Mouse (Mus musculus): ENCODE results near the gene Mxi1. TPM values are rescaled to one million over a fixed set of nuclear protein-coding genes. Genes with fewer than 3 reads are reported as not detected.

Gene Mxi1
- polyA plus RNA-seq, 1 experiment: 36.5 TPM

GRCm38 (mm10) chr19:53312951-53313683 lies 2.8 kb downstream of the Mxi1 start:
- no peak overlapping the region for H3K27ac ChIP-seq (ENCODE audit: insufficient read depth, low read length)
- peaks cover 2% of the 10 kb centered on the region for H3K4me1 ChIP-seq (ENCODE audit: control insufficient read depth, insufficient read depth, low read length)
- peak overlapping the region; percentile 89 for H3K9ac ChIP-seq (ENCODE audit: low read depth, poor library complexity, severe bottlenecking)
- no peak for TF ChIP-seq EP300 (IDR thresholded peaks at IDR 0.05; ENCODE audit: insufficient read depth, low read depth, low read length)
- TF ChIP-seq CTCF (IDR thresholded peaks at IDR 0.05; ENCODE audit: low read depth, low read length): no peak
- TF ChIP-seq POLR2A (IDR thresholded peaks at IDR 0.05; ENCODE audit: insufficient read depth, low read length): no peak
- H3K4me3 ChIP-seq (ENCODE audit: low read depth, low read length): peak overlapping the region; percentile 85
- H3K36me3 ChIP-seq (ENCODE audit: control insufficient read depth, insufficient read depth, low read length, poor library complexity, severe bottlenecking): no peaks in the 10 kb centered on the region
- peaks cover 4% of the 10 kb centered on the region; the same call in 1 of the 2 replicates for H3K27me3 ChIP-seq (ENCODE audit: control insufficient read depth, insufficient read depth, low read length, poor library complexity, severe bottlenecking)
- H3K9me3 ChIP-seq (replicated peaks; ENCODE audit: control insufficient read depth, insufficient read depth, low read length, poor library complexity, severe bottlenecking): no peaks in the 10 kb centered on the region

GRCm38 (mm10) chr19:53313684-53314443 lies 3.5 kb downstream of the Mxi1 start:
- TF ChIP-seq EP300 (IDR thresholded peaks at IDR 0.05; ENCODE audit: insufficient read depth, low read depth, low read length): peak; percentile 10; the same call in 1 of the 2 replicates
- no peak for TF ChIP-seq CTCF (IDR thresholded peaks at IDR 0.05; ENCODE audit: low read depth, low read length)
- peak; percentile 37 for TF ChIP-seq POLR2A (IDR thresholded peaks at IDR 0.05; ENCODE audit: insufficient read depth, low read length)
- no peaks in the 10 kb centered on the region for H3K36me3 ChIP-seq (ENCODE audit: control insufficient read depth, insufficient read depth, low read length, poor library complexity, severe bottlenecking)
- peaks cover 4% of the 10 kb centered on the region; the same call in 1 of the 2 replicates for H3K27me3 ChIP-seq (ENCODE audit: control insufficient read depth, insufficient read depth, low read length, poor library complexity, severe bottlenecking)
- peak overlapping the region; percentile 89 for H3K9ac ChIP-seq (ENCODE audit: low read depth, poor library complexity, severe bottlenecking)
- peak overlapping the region; percentile 85 for H3K4me3 ChIP-seq (ENCODE audit: low read depth, low read length)
- H3K27ac ChIP-seq (ENCODE audit: insufficient read depth, low read length): no peak overlapping the region
- peaks cover 4% of the 10 kb centered on the region for H3K4me1 ChIP-seq (ENCODE audit: control insufficient read depth, insufficient read depth, low read length)
- H3K9me3 ChIP-seq (replicated peaks; ENCODE audit: control insufficient read depth, insufficient read depth, low read length, poor library complexity, severe bottlenecking): no peaks in the 10 kb centered on the region

GRCm38 (mm10) chr19:53314530-53315208 lies 4.4 kb downstream of the Mxi1 start:
- TF ChIP-seq POLR2A (IDR thresholded peaks at IDR 0.05; ENCODE audit: insufficient read depth, low read length): no peak
- no peak for TF ChIP-seq CTCF (IDR thresholded peaks at IDR 0.05; ENCODE audit: low read depth, low read length)
- Histone ChIP-seq H3K36me3 (ENCODE audit: control insufficient read depth, insufficient read depth, low read length, poor library complexity, severe bottlenecking) (no peaks in the 10 kb centered on the region), H3K9ac (ENCODE audit: low read depth, poor library complexity, severe bottlenecking) (no peak overlapping the region), H3K27ac (ENCODE audit: insufficient read depth, low read length) (no peak overlapping the region), H3K9me3 (replicated peaks; ENCODE audit: control insufficient read depth, insufficient read depth, low read length, poor library complexity, severe bottlenecking) (no peaks in the 10 kb centered on the region), H3K4me3 (ENCODE audit: low read depth, low read length) (peak overlapping the region; percentile 57), H3K27me3 (ENCODE audit: control insufficient read depth, insufficient read depth, low read length, poor library complexity, severe bottlenecking) (peaks cover 4% of the 10 kb centered on the region; the same call in 1 of the 2 replicates), H3K4me1 (ENCODE audit: control insufficient read depth, insufficient read depth, low read length) (peaks cover 4% of the 10 kb centered on the region)

GRCm38 (mm10) chr19:53315209-53315654 lies 4.9 kb downstream of the Mxi1 start:
- no peak overlapping the region for H3K27ac ChIP-seq (ENCODE audit: insufficient read depth, low read length)
- TF ChIP-seq CTCF (IDR thresholded peaks at IDR 0.05; ENCODE audit: low read depth, low read length) (no peak), EP300 (IDR thresholded peaks at IDR 0.05; ENCODE audit: insufficient read depth, low read depth, low read length) (no peak), POLR2A (IDR thresholded peaks at IDR 0.05; ENCODE audit: insufficient read depth, low read length) (no peak)

GRCm38 (mm10) chr19:53316105-53316504 lies 5.8 kb downstream of the Mxi1 start:
- peaks cover 4% of the 10 kb centered on the region; the same call in 1 of the 2 replicates for H3K27me3 ChIP-seq (ENCODE audit: control insufficient read depth, insufficient read depth, low read length, poor library complexity, severe bottlenecking)
- no peaks in the 10 kb centered on the region for H3K9me3 ChIP-seq (replicated peaks; ENCODE audit: control insufficient read depth, insufficient read depth, low read length, poor library complexity, severe bottlenecking)
- TF ChIP-seq POLR2A (IDR thresholded peaks at IDR 0.05; ENCODE audit: insufficient read depth, low read length): no peak
- no peak for TF ChIP-seq EP300 (IDR thresholded peaks at IDR 0.05; ENCODE audit: insufficient read depth, low read depth, low read length)
- no peak for TF ChIP-seq CTCF (IDR thresholded peaks at IDR 0.05; ENCODE audit: low read depth, low read length)
- no peak overlapping the region for H3K9ac ChIP-seq (ENCODE audit: low read depth, poor library complexity, severe bottlenecking)
- peaks cover 4% of the 10 kb centered on the region for H3K4me1 ChIP-seq (ENCODE audit: control insufficient read depth, insufficient read depth, low read length)
- no peaks in the 10 kb centered on the region for H3K36me3 ChIP-seq (ENCODE audit: control insufficient read depth, insufficient read depth, low read length, poor library complexity, severe bottlenecking)
- H3K4me3 ChIP-seq (ENCODE audit: low read depth, low read length): no peak overlapping the region
- H3K27ac ChIP-seq (ENCODE audit: insufficient read depth, low read length): no peak overlapping the region

More at GRCm38 (mm10) chr19:53315209-53315654, 4.9 kb downstream of the Mxi1 start:
- H3K4me1 ChIP-seq (ENCODE audit: control insufficient read depth, insufficient read depth, low read length): peaks cover 4% of the 10 kb centered on the region
- H3K9ac ChIP-seq (ENCODE audit: low read depth, poor library complexity, severe bottlenecking): no peak overlapping the region
- no peak overlapping the region for H3K4me3 ChIP-seq (ENCODE audit: low read depth, low read length)
- H3K27me3 ChIP-seq (ENCODE audit: control insufficient read depth, insufficient read depth, low read length, poor library complexity, severe bottlenecking): peaks cover 4% of the 10 kb centered on the region; the same call in 1 of the 2 replicates
- no peaks in the 10 kb centered on the region for H3K36me3 ChIP-seq (ENCODE audit: control insufficient read depth, insufficient read depth, low read length, poor library complexity, severe bottlenecking)
- H3K9me3 ChIP-seq (replicated peaks; ENCODE audit: control insufficient read depth, insufficient read depth, low read length, poor library complexity, severe bottlenecking): no peaks in the 10 kb centered on the region
